Mouse (Mus musculus) liver, embryonic 12.5 days (tissue): ENCODE measurements around the gene Taar7e. TPM values are rescaled to one million over a fixed set of nuclear protein-coding genes. Genes with fewer than 3 reads are reported as not detected.

ENCODE experiments used
- ATAC-seq: fragments of 200-750 bp; cut with Nextera tagmentation; 2 replicates; pipeline ENCODE4 v1.8.0; 2017; ENCODE audit warnings: moderate number of reproducible peaks, mild to moderate bottlenecking, moderate library complexity
- H3K27ac ChIP-seq: fragments of 300-500 bp; sonication (generic); 2 replicates; pipeline ENCODE4 v1.5.1; 2016; ENCODE audit warnings: mild to moderate bottlenecking
- H3K27me3 ChIP-seq: fragments of 300-500 bp; sonication (generic); replicated peaks from 2 replicates; pipeline ENCODE4 v1.6.1; 2016; ENCODE audit warnings: mild to moderate bottlenecking, moderate library complexity
- H3K36me3 ChIP-seq: fragments of 300-500 bp; sonication (generic); 2 replicates; pipeline ENCODE4 v1.6.1; 2016; ENCODE audit warnings: mild to moderate bottlenecking, moderate library complexity
- H3K4me1 ChIP-seq: fragments of 300-500 bp; sonication (generic); 2 replicates; pipeline ENCODE4 v1.6.1; 2016
- H3K4me2 ChIP-seq: fragments of 300-500 bp; sonication (generic); 2 replicates; pipeline ENCODE4 v1.6.1; 2016; ENCODE audit warnings: mild to moderate bottlenecking, moderate library complexity
- H3K4me3 ChIP-seq: fragments of 300-500 bp; sonication (generic); 2 replicates; pipeline ENCODE4 v1.5.1; 2016; ENCODE audit warnings: mild to moderate bottlenecking, moderate library complexity
- H3K9ac ChIP-seq: fragments of 300-500 bp; sonication (generic); 2 replicates; pipeline ENCODE4 v1.6.1; 2016; ENCODE audit warnings: mild to moderate bottlenecking, moderate library complexity
- H3K9me3 ChIP-seq: fragments of 300-500 bp; sonication (generic); replicated peaks from 2 replicates; pipeline ENCODE4 v1.6.1; 2016; ENCODE audit warnings: mild to moderate bottlenecking, moderate library complexity
- WGBS: fragments of 180-500 bp; shearing (Covaris S2); methylation state at CpG from one replicate; pipeline ENCODE4 v1.1.7; 2016; ENCODE audit not compliant: insufficient replicate concordance; 5-methylcytosine and 5-hydroxymethylcytosine counted together
- polyA plus RNA-seq: library from polyadenylated mRNA; unstranded; fragments of >200 nt; fragmentation: Nextera tagmentation; extraction: Ambion mirVana; gene quantifications from 2 replicates; pipeline ENCODE4 v1.2.1, GENCODE M21; 2016

The Taar7e gene
- not detected in 2 replicates for polyA plus RNA-seq

DNA sequence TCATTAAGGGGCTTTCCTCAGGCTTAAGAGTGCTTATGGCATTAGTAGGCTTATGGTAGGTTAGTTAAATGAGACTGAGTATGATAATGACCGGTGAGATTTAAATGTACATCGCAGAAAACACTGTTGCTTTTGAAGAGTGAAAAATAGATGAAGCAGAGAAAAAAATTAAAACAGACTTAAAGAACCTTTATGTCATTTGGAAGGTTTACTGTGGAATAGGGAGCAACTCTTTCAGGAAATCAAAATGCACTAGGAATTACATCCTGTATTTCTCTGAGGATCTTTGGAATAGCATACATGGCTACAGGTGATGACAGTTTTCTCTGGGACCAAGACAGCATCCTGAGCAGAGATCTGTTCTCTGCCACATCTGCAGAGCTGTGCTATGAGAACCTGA lies at the start of gene Taar7e:
Taar7e (plus strand) TSS at position 301 of the 400 bp plus-strand sequence.
- Histone ChIP-seq H3K4me1 (peaks cover 14% of the 10 kb centered on the region), H3K27me3 (no peaks in the 10 kb centered on the region), H3K36me3 (no peaks in the 10 kb centered on the region), H3K4me3 (no peak within 1 kb of the TSS), H3K9me3 (no peaks in the 10 kb centered on the region), H3K27ac (no peak within 1 kb of the TSS), H3K9ac (no peak within 1 kb of the TSS), H3K4me2 (no peak within 1 kb of the TSS)
- WGBS: 78% methylated on average over 2 of the region's 2 CpGs
- no peak for ATAC-seq

DNA sequence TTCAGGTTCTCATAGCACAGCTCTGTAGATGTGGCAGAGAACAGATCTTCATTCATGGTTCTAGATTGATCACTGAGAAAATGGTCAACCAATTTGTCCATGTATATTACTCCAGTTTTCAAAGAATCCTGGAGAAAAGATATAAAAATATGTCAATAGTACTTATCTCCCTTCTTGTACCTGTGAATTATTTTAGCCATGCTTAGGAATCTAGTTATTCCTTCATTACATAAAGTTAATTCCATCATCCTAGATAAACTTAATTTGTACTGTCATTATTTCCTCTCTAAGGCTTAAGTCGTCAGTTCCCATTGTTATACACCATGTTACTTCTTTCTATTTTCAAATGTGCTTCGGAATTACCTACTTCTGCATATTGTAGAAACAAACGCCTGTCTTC lies 44.0 kb upstream of the Taar7e start, which contains the start of gene Taar7a:
Taar7a (minus strand) TSS at position 101 of the 400 bp plus-strand sequence.
- no peak for ATAC-seq
- 67% methylated on average over 3 of the region's 3 CpGs for WGBS

DNA sequence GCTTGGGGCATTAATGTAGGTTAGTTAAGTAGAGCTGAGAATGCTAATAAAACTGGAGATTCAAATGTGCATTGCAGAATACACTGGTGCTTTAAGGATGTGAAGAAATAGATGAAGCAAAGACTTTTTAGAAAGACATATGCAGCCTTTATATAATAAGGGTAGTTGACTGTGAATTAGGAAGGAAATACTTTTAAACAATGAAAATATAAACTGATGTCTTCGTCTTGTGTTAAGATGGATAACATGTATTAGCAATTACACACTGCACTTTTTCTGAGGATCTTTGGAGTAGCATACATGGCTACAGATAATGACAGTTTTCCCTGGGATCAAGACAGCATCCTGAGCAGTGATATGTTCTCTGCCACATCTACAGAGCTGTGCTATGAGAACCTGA lies 37.8 kb upstream of the Taar7e start, which contains the start of gene Taar7b:
Taar7b (plus strand) TSS at position 301 of the 400 bp plus-strand sequence.
- H3K4me2 ChIP-seq: no peak within 1 kb of the TSS
- H3K4me3 ChIP-seq: no peak within 1 kb of the TSS
- H3K9me3 ChIP-seq: no peaks in the 10 kb centered on the region
- ATAC-seq: no peak
- no peaks in the 10 kb centered on the region for H3K4me1 ChIP-seq
- H3K9ac ChIP-seq: no peak within 1 kb of the TSS
- H3K36me3 ChIP-seq: no peaks in the 10 kb centered on the region
- WGBS: 58% methylated on average over 1 of the region's 1 CpGs
- no peak within 1 kb of the TSS for H3K27ac ChIP-seq
- H3K27me3 ChIP-seq: no peaks in the 10 kb centered on the region

More for the DNA sequence above, 44.0 kb upstream of the Taar7e start, which contains the start of gene Taar7a:
- Histone ChIP-seq H3K36me3 (no peaks in the 10 kb centered on the region), H3K4me2 (no peak within 1 kb of the TSS), H3K27me3 (no peaks in the 10 kb centered on the region), H3K4me3 (no peak within 1 kb of the TSS), H3K9ac (no peak within 1 kb of the TSS), H3K9me3 (no peaks in the 10 kb centered on the region), H3K27ac (no peak within 1 kb of the TSS), H3K4me1 (no peaks in the 10 kb centered on the region)

DNA sequence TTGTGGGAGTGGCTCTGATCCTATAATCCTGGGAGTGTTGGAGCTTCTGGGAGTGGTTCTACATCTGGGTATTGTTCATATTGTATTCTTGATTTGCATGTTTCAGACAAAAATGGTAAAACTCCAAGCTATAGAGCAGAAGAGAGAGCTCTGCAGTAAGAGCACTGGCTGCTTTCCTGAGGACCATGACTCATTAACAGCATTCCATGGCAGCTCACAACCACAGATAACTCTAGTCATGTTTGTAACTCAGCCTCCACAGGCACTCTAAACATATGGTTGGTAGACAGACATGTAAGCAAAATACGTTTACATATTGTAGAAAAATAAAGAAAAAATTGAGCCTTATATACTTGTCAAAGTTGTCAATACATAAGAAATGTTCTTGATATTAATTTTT lies 31.0 kb upstream of the Taar7e start:
- Histone ChIP-seq H3K4me3 (no peak overlapping the region), H3K9me3 (no peaks in the 10 kb centered on the region), H3K27ac (no peak overlapping the region), H3K4me2 (no peak overlapping the region), H3K27me3 (no peaks in the 10 kb centered on the region), H3K4me1 (peaks cover 28% of the 10 kb centered on the region), H3K36me3 (no peaks in the 10 kb centered on the region), H3K9ac (no peak overlapping the region)
- WGBS: 35% methylated on average over 1 of the region's 1 CpGs
- ATAC-seq: no peak

DNA sequence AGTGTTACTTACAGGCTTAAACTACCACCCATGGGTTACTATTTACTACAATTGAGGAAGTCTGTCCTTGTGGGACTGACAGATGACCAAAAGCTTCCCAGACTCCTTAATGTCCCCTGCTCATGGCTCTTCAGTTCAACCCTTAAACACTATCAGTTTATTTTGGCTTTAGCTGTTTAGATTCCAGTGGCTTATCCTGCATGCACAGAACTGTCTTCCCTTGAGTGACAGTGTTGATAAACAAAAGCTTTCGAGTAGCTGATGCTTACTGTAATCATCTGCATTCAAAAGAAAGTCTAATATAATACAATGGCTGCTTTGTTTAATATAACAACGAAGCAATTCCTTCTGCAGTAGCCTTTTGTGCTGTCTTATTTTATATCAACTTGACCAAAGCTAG lies 30.4 kb upstream of the Taar7e start:
- ATAC-seq: peak; percentile 85
- WGBS: 33% methylated on average over 2 of the region's 2 CpGs

DNA sequence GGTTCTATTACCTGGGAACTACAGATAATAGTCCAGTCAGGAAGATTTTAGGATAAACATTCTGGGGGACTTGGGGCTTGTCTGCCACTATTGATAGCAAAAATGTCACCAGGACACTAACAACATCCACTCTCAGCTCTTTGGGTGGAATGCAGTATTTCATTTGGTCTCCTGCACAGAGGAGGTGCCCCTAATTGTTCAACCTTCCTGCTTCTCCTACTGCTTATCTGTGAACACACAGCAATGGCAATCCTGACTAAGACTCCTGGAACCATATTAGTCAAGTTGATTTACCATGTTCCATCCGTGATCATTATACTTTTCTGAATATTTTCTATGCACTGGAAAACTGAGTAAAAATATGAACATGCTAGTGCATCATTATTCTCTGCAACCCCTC lies 29.3 kb upstream of the Taar7e start:
- H3K9ac ChIP-seq: no peak overlapping the region
- no peak overlapping the region for H3K4me3 ChIP-seq
- no peaks in the 10 kb centered on the region for H3K9me3 ChIP-seq
- 0 out of 2 replicates have a peak overlapping the region, but pooled peaks have one; percentile 42 for H3K27ac ChIP-seq
- H3K36me3 ChIP-seq: no peaks in the 10 kb centered on the region
- WGBS: 48% methylated on average over 1 of the region's 1 CpGs
- no peaks in the 10 kb centered on the region for H3K27me3 ChIP-seq
- peaks cover 28% of the 10 kb centered on the region for H3K4me1 ChIP-seq
- peak; percentile 68; the same call in 1 of the 2 replicates for ATAC-seq
- H3K4me2 ChIP-seq: 0 out of 2 replicates have a peak overlapping the region, but pooled peaks have one; percentile 8

More for the DNA sequence above, 30.4 kb upstream of the Taar7e start:
- no peaks in the 10 kb centered on the region for H3K36me3 ChIP-seq
- H3K27ac ChIP-seq: peak overlapping the region; percentile 42; the same call in 1 of the 2 replicates
- H3K9me3 ChIP-seq: no peaks in the 10 kb centered on the region
- H3K4me1 ChIP-seq: peaks cover 28% of the 10 kb centered on the region
- H3K4me3 ChIP-seq: no peak overlapping the region
- H3K9ac ChIP-seq: no peak overlapping the region
- 0 out of 2 replicates have a peak overlapping the region, but pooled peaks have one; percentile 14 for H3K4me2 ChIP-seq
- H3K27me3 ChIP-seq: no peaks in the 10 kb centered on the region

DNA sequence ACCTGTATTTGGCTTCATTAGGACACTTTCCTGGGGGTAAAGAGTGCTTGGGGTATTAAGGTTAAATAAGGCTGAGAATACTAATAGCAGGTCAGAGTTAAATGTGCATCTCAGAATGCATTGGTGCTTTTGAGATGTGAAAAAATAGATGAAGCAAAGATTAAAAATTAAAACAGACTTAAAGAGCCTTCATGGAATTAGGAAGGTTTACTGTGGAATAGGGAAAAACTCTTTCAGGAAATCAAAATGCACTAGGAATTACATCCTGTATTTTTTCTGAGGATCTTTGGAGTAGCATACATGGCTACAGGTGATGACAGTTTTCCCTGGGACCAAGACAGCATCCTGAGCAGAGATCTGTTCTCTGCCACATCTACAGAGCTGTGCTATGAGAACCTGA lies 10.5 kb upstream of the Taar7e start, which contains the start of gene Taar7d:
Taar7d (plus strand) TSS at position 301 of the 400 bp plus-strand sequence.
- Histone ChIP-seq H3K9me3 (no peaks in the 10 kb centered on the region), H3K27ac (no peak within 1 kb of the TSS), H3K36me3 (no peaks in the 10 kb centered on the region), H3K4me3 (no peak within 1 kb of the TSS), H3K4me2 (no peak within 1 kb of the TSS), H3K9ac (no peak within 1 kb of the TSS), H3K4me1 (no peaks in the 10 kb centered on the region), H3K27me3 (no peaks in the 10 kb centered on the region)
- ATAC-seq: no peak

DNA sequence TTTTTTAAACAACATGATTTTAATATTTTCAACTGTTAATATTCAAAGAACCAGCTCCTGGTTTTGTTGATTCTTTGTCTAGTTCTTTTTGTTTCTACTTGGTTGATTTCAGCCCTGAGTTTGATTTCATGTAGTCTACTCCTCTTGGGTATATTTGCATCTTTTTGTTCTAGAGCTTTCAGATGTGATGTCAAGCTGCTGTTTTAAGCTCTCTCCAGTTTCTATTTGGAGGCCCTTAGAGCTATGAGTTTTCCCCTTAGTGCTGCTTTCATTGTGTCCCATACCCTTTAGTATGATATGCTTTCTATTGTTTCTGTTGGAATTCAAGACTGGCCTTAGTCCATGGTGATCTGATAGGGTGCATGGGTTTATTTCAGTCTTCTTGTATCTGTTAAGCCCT lies 6.1 kb upstream of the Taar7e start:
- Histone ChIP-seq H3K4me1 (no peaks in the 10 kb centered on the region), H3K9me3 (no peaks in the 10 kb centered on the region), H3K27me3 (no peaks in the 10 kb centered on the region), H3K4me3 (no peak overlapping the region), H3K36me3 (no peaks in the 10 kb centered on the region), H3K4me2 (no peak overlapping the region), H3K9ac (no peak overlapping the region), H3K27ac (no peak overlapping the region)
- no peak for ATAC-seq

DNA sequence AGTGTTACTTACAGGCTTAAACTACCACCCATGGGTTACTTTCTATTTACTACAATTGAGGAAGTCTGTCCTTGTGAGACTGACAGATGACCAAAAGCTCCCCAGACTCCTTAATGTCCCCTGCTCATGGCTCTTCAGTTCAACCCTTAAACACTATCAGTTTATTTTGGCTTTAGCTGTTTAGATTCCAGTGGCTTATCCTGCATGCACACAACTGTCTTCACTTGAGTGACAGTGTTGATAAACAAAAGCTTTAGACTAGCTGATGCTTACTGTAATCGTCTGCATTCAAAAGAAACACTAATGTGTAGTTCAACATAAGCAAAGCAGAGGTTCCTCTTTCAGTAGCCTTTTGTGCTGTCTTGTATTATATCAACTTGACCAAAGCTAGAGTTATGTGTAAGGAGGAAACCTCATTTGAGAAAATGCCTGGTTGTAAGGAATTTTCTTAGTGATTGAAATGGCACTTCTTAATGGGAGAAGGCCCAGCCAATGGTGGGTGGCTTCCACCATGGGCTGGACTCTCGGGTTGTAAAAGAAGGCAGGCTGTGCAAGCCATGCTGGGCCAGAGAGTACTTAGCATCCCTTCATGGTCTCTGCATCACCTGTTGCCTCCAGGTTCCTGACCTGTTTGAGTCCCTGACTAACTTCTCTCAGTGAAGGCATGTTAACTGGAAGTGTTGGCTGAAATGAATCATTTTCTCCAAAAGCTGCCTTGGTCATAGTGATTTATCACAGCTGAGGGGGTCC lies 2.9 kb downstream of the Taar7e start:
- ATAC-seq: peak; percentile 87
- WGBS: 37% methylated on average over 2 of the region's 2 CpGs

DNA sequence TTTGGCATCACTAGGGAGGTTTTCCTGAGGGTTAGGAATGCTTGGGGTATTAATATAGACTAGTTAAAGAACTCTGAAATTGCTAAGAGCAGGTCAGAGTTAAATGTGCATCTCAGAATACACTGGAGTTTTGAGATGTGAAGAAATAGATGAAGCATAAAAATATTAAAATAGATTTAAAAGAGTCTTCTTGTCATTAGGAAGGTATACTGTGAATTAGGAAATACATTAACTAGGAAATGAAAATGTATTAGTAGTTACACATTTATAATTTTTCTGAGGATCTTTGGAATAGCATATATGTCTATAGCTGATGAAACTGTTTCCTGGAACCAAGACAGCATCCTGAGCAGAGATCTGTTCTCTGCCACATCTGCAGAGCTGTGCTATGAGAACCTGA lies 11.8 kb downstream of the Taar7e start, which contains the start of gene Taar7f:
Taar7f (plus strand) TSS at position 301 of the 400 bp plus-strand sequence.
- Histone ChIP-seq H3K4me1 (no peaks in the 10 kb centered on the region), H3K4me3 (no peak within 1 kb of the TSS), H3K4me2 (no peak within 1 kb of the TSS), H3K36me3 (no peaks in the 10 kb centered on the region), H3K27ac (no peak within 1 kb of the TSS), H3K27me3 (no peaks in the 10 kb centered on the region), H3K9ac (no peak within 1 kb of the TSS), H3K9me3 (no peaks in the 10 kb centered on the region)
- ATAC-seq: no peak

More for the DNA sequence above, 2.9 kb downstream of the Taar7e start:
- Histone ChIP-seq H3K9ac (no peak overlapping the region), H3K27me3 (no peaks in the 10 kb centered on the region), H3K4me1 (peaks cover 14% of the 10 kb centered on the region), H3K9me3 (no peaks in the 10 kb centered on the region), H3K36me3 (no peaks in the 10 kb centered on the region), H3K27ac (0 out of 2 replicates have a peak overlapping the region, but pooled peaks have one; percentile 5), H3K4me2 (no peak overlapping the region), H3K4me3 (no peak overlapping the region)

DNA sequence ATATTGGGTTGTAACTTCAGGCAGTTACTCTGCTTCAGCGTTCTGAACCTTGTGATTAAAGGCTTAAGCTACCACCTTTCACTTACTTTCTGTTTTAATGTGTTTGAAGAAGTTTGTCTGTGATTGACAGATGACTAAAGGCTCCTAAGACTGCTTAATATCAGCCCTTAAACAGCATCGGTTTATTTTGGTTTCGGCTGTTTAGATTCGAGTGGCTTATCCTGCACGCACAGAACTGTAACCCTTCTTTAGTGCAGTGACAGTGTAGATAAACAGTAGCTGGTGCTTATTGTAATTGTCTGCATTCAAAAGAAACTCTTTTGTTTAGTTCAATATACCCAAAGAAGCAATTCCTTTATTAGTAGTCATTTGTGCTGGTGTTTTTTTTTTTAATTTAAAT lies 14.6 kb downstream of the Taar7e start:
- no peaks in the 10 kb centered on the region for H3K4me1 ChIP-seq
- no peaks in the 10 kb centered on the region for H3K36me3 ChIP-seq
- H3K27ac ChIP-seq: no peak overlapping the region
- 42% methylated on average over 5 of the region's 5 CpGs for WGBS
- H3K9ac ChIP-seq: no peak overlapping the region
- peak; percentile 79 for ATAC-seq
- no peaks in the 10 kb centered on the region for H3K27me3 ChIP-seq
- H3K4me3 ChIP-seq: no peak overlapping the region
- H3K9me3 ChIP-seq: no peaks in the 10 kb centered on the region
- H3K4me2 ChIP-seq: no peak overlapping the region

DNA sequence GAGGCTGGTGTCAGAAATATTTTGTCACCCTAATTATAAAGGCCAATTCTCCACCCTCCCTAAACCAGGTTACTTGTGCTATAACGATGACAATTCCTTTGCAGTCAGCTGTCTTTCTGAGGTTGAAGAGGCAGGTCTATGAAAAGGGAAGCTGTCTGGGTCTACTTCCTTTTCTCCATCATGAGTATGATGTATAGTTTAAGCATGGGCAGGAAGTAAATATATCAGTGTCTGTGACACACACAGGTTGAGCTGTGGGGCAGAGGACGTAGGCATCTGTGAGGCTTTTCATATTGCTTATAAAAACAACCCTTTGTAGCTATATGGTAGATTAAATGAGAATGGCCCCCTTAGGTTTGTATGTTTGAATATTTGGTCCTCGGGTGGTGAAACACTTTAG lies 21.6 kb downstream of the Taar7e start:
- Histone ChIP-seq H3K9ac (no peak overlapping the region), H3K36me3 (no peaks in the 10 kb centered on the region), H3K9me3 (no peaks in the 10 kb centered on the region), H3K27me3 (no peaks in the 10 kb centered on the region), H3K4me3 (no peak overlapping the region), H3K27ac (no peak overlapping the region), H3K4me1 (no peaks in the 10 kb centered on the region), H3K4me2 (no peak overlapping the region)
- no peak for ATAC-seq
- WGBS: 43% methylated on average over 3 of the region's 3 CpGs
